Mouse (Mus musculus): ENCODE results near the gene Sesn1.
A peak's percentile ranks its signal among the peaks of the same experiment; 100 is the strongest.
"Not testable (repeated sequence)": the region's sequence is repeated elsewhere in the genome, so short reads cannot be mapped to it uniquely, and the experiment has no call there.

Sesn1 gene

GRCm38 (mm10) chr10:41809771-41810563 lies at the start of gene Sesn1, which contains the start of gene Cep57l1:
Gene Sesn1 (plus strand): TSS chr10:41809935.
Gene Cep57l1 (minus strand): TSS chr10:41809871.
- DNase-seq: peak; percentile 93

- DNase-seq: no peak
Measured at GRCm38 (mm10) chr10:41760866-41761265, 48.9 kb upstream of the Sesn1 start.

- DNase-seq: no peak
Measured at GRCm38 (mm10) chr10:41763741-41764385, 45.9 kb upstream of the Sesn1 start.

- no peak for DNase-seq
Measured at GRCm38 (mm10) chr10:41765586-41765985, 44.1 kb upstream of the Sesn1 start.

GRCm38 (mm10) chr10:41766280-41766679 lies 43.5 kb upstream of the Sesn1 start:
- no peak for DNase-seq

GRCm38 (mm10) chr10:41767254-41767653 lies 42.5 kb upstream of the Sesn1 start:
- DNase-seq: no peak

GRCm38 (mm10) chr10:41792375-41792774 lies 17.4 kb upstream of the Sesn1 start:
- no peak for DNase-seq

GRCm38 (mm10) chr10:41797253-41797652 lies 12.5 kb upstream of the Sesn1 start:
- no peak for DNase-seq

GRCm38 (mm10) chr10:41803467-41803866 lies 6.3 kb upstream of the Sesn1 start:
- DNase-seq: no peak

GRCm38 (mm10) chr10:41804711-41805110 lies 5.0 kb upstream of the Sesn1 start:
- no peak for DNase-seq

GRCm38 (mm10) chr10:41805729-41806355 lies 3.9 kb upstream of the Sesn1 start:
- DNase-seq: no peak

- DNase-seq: peak; percentile 92
Measured at GRCm38 (mm10) chr10:41809080-41809770, 510 bp upstream of the Sesn1 start.

GRCm38 (mm10) chr10:41810564-41811455 lies 1.1 kb downstream of the Sesn1 start:
- DNase-seq: no peak

GRCm38 (mm10) chr10:41812566-41812965 lies 2.8 kb downstream of the Sesn1 start:
- DNase-seq: no peak

GRCm38 (mm10) chr10:41814305-41814853 lies 4.6 kb downstream of the Sesn1 start:
- DNase-seq: no peak

- DNase-seq: no peak
Measured at GRCm38 (mm10) chr10:41816516-41816915, 6.8 kb downstream of the Sesn1 start.

- no peak for DNase-seq
Measured at GRCm38 (mm10) chr10:41818036-41818732, 8.4 kb downstream of the Sesn1 start.

- DNase-seq: not testable (repeated sequence)
Measured at GRCm38 (mm10) chr10:41818733-41819070, 9.0 kb downstream of the Sesn1 start.

GRCm38 (mm10) chr10:41819307-41819706 lies 9.6 kb downstream of the Sesn1 start:
- no peak for DNase-seq

GRCm38 (mm10) chr10:41820401-41820800 lies 10.7 kb downstream of the Sesn1 start:
- no peak for DNase-seq

GRCm38 (mm10) chr10:41821171-41821570 lies 11.4 kb downstream of the Sesn1 start:
- DNase-seq: no peak
